Comparison of ENCODE assay signal across 11 mouse cellular contexts in the genomic region with DNA sequence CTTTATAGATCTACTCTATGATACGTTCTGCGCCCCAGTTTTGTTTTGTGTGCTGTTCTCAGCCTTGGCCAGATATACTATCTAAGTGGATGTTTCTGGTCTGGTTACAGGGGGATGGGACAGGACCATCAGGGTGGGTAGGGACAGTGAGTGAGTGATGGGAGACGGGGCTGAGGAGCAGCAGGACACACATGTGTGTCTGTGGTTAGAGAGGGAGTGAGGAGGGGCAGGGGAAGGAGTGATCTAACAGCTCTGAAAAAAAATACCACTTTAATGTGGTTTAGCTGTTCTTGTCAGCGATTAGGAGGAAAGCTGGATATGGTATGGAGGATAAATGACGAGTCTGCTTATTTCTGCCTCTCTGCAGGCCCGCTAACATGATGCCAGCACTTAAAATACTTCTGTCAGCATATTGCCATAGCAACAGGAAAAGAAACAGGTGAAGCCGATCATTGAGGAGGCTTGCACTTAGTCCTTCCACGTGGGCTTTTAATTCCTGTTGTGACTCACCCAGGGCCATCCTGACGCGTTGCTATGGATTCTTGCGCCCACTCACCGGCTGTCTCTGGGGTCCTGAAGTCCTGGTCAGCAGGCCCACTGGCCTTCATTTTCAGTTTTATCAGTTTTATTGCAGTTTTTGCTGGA. TPM values are rescaled to one million over a fixed set of nuclear protein-coding genes. Genes with fewer than 3 reads are reported as not detected.
DNase-seq lines count a peak whose midpoint lies in the region; ATAC-seq lines count a peak whose summit lies in the region.
"Had no signal": no experiment of that assay in that cellular context is flagged by ENCODE, and none has a peak within 500 bp of the region (broad histone marks: within the 10 kb centered on the region; RNA-seq: fewer than 3 reads in every experiment).

No protein-coding gene starts in this region.

- no peak overlapping the region for H3K4me3 ChIP-seq in neural tube, embryonic 14.5 days (ENCODE audit: low read depth, low read length)
- no peak overlapping the region for H3K4me3 ChIP-seq in intestine, embryonic 16.5 days (ENCODE audit: low read length)
- H3K4me3 ChIP-seq: embryonic facial prominence, embryonic 13.5 days; megakaryocyte, embryonic 14.5 days had no signal

- no peaks in the 10 kb centered on the region for H3K36me3 ChIP-seq in neural tube, embryonic 14.5 days (ENCODE audit: control insufficient read depth, insufficient read depth, low read length)
- no peaks in the 10 kb centered on the region for H3K36me3 ChIP-seq in intestine, embryonic 16.5 days (ENCODE audit: control insufficient read depth, insufficient read depth, low read length)
- H3K36me3 ChIP-seq: embryonic facial prominence, embryonic 13.5 days had no signal

- DNase-seq in neural tube, embryonic 10.5 days (ENCODE audit: extremely low spot score, low spot score): no peak
- DNase-seq in layer of hippocampus, postnatal 10 days (ENCODE audit: low spot score in 2 of 2): peak; percentile 14 to 22
- DNase-seq in right cerebral cortex, postnatal 10 days (ENCODE audit: low spot score in 2 of 2): peak; percentile 62 to 83
- no peak for DNase-seq in kidney, postnatal 36 days
- DNase-seq: kidney, postnatal 25 days had no signal

- WGBS in neural tube, embryonic 14.5 days: 54% methylated on average over 12 of the region's 12 CpGs
- 46% methylated on average over 12 of the region's 12 CpGs for WGBS in intestine, embryonic 16.5 days

- peak; percentile 14; the same call in 1 of the 2 replicates for ATAC-seq in neural tube, embryonic 14.5 days (ENCODE audit: low read depth)
- ATAC-seq in frontal cortex, adult (ENCODE audit: low TSS enrichment): peak; percentile 98
- ATAC-seq in megakaryocyte-erythroid progenitor cell, adult 5-6 weeks (replicated peaks; ENCODE audit: low FRiP score, low TSS enrichment, poor library complexity, severe bottlenecking): no peak
- no peak for ATAC-seq in intestine, embryonic 16.5 days

- H3K27me3 ChIP-seq in neural tube, embryonic 14.5 days (ENCODE audit: control insufficient read depth, insufficient read depth, low read length): no peaks in the 10 kb centered on the region
- no peaks in the 10 kb centered on the region for H3K27me3 ChIP-seq in intestine, embryonic 16.5 days (replicated peaks; ENCODE audit: control insufficient read depth, insufficient read depth, low read length)
- H3K27me3 ChIP-seq: embryonic facial prominence, embryonic 13.5 days had no signal

- H3K4me2 ChIP-seq in neural tube, embryonic 14.5 days (ENCODE audit: low read depth, low read length): no peak overlapping the region
- H3K4me2 ChIP-seq in intestine, embryonic 16.5 days (ENCODE audit: low read depth, low read length): no peak overlapping the region
- H3K4me2 ChIP-seq: embryonic facial prominence, embryonic 13.5 days had no signal

- H3K27ac ChIP-seq in neural tube, embryonic 14.5 days (ENCODE audit: low read depth, low read length): no peak overlapping the region
- H3K27ac ChIP-seq in intestine, embryonic 16.5 days (ENCODE audit: low read length): no peak overlapping the region
- H3K27ac ChIP-seq: embryonic facial prominence, embryonic 13.5 days had no signal

- no peaks in the 10 kb centered on the region for H3K9me3 ChIP-seq in neural tube, embryonic 14.5 days (ENCODE audit: control insufficient read depth, low read length)
- H3K9me3 ChIP-seq in intestine, embryonic 16.5 days (ENCODE audit: control insufficient read depth, low read length): no peaks in the 10 kb centered on the region
- H3K9me3 ChIP-seq: embryonic facial prominence, embryonic 13.5 days; megakaryocyte, embryonic 14.5 days had no signal

- H3K9ac ChIP-seq in neural tube, embryonic 14.5 days (replicated peaks; ENCODE audit: low read depth, low read length): no peak overlapping the region
- H3K9ac ChIP-seq in intestine, embryonic 16.5 days (ENCODE audit: low read depth, low read length): no peak overlapping the region
- H3K9ac ChIP-seq: embryonic facial prominence, embryonic 13.5 days had no signal

- H3K4me1 ChIP-seq in neural tube, embryonic 14.5 days (ENCODE audit: control insufficient read depth, insufficient read depth, low read length): no peaks in the 10 kb centered on the region
- H3K4me1 ChIP-seq in intestine, embryonic 16.5 days (ENCODE audit: control insufficient read depth, insufficient read depth, low read length): no peaks in the 10 kb centered on the region
- H3K4me1 ChIP-seq: embryonic facial prominence, embryonic 13.5 days had no signal

RNA-seq across cellular contexts. Expression of a gene that starts 25.4 kb away (rescaled TPM):
- 0.21 TPM in 1 of 2 replicates, not detected in the other for polyA plus RNA-seq in neural tube, embryonic 14.5 days (2014; fragmentation: Nextera tagmentation; extraction: Ambion mirVana)
- total RNA-seq in layer of hippocampus, postnatal 10 days (2021): under 1 TPM in 1 of 2 experiments, not detected in 1; 0.14 TPM
- total RNA-seq in megakaryocyte-erythroid progenitor cell, adult 5-6 weeks (2014; fragmentation: Nextera tagmentation): 0.92 and 9.3 TPM in 2 replicates
- total RNA-seq in megakaryocyte-erythroid progenitor cell, adult 5-6 weeks (2017): 0.66 TPM in 1 of 2 replicates, not detected in the other
- 0.07 and 0.10 TPM in 2 replicates for polyA plus RNA-seq in intestine, embryonic 16.5 days (2015; fragmentation: Nextera tagmentation; extraction: Ambion mirVana)

RNA-seq across cellular contexts. Expression of a gene that starts 39.5 kb away (rescaled TPM):
- polyA plus RNA-seq in neural tube, embryonic 14.5 days (2014; fragmentation: Nextera tagmentation; extraction: Ambion mirVana): 0.32 and 0.91 TPM in 2 replicates
- total RNA-seq in layer of hippocampus, postnatal 10 days (2021): 1 to 10 TPM in 1 of 2 experiments, under 1 TPM in 1; 0.96 to 1.5 TPM
- total RNA-seq in megakaryocyte-erythroid progenitor cell, adult 5-6 weeks (2014; fragmentation: Nextera tagmentation): 0.55 TPM in 1 of 2 replicates, not detected in the other
- 0.65 TPM in 1 of 2 replicates, not detected in the other for total RNA-seq in megakaryocyte-erythroid progenitor cell, adult 5-6 weeks (2017)
- 1.4 and 2.1 TPM in 2 replicates for polyA plus RNA-seq in intestine, embryonic 16.5 days (2015; fragmentation: Nextera tagmentation; extraction: Ambion mirVana)

Comparison
In these comparisons a context has a peak if more than half of its experiments do, and no peak if none do; other contexts are left out.
1. ATAC-seq: peak in neural tube, embryonic 14.5 days (single experiment) and frontal cortex, adult (single experiment); none in megakaryocyte-erythroid progenitor cell, adult 5-6 weeks (single experiment) and intestine, embryonic 16.5 days (single experiment).
2. DNase-seq: peak in layer of hippocampus, postnatal 10 days (2 of 2) and right cerebral cortex, postnatal 10 days (2 of 2); none in neural tube, embryonic 10.5 days (single experiment) and kidney, postnatal 36 days (0 of 2).